Mouse (Mus musculus) gastrocnemius, adult 18-20 months (tissue): ENCODE measurements around the gene Zfp185. TPM values are rescaled to one million over a fixed set of nuclear protein-coding genes. Genes with fewer than 3 reads are reported as not detected.

Experiments used
- DNase-seq: peaks from one replicate; pipeline ENCODE4 v3.0.0; 2021; ENCODE audit warnings: low spot score
- long read RNA-seq, 2 experiments: library from polyadenylated mRNA; stranded (forward); transcript quantifications; one replicate each; pipeline ENCODE4 v2.0.0; 2021
- total RNA-seq, 2 experiments: library from RNA; stranded (reverse); gene quantifications; 2 replicates each; pipeline ENCODE4 v1.2.3; 2021

The Zfp185 gene
- 1 to 10 TPM in 1 of 2 experiments, under 1 TPM in 1; 0.53 to 1.3 TPM for total RNA-seq
- long read RNA-seq, experiment 1 = 0 reads
- long read RNA-seq, experiment 2, partial matches to known transcripts = 0 of 1 reads
- long read RNA-seq, experiment 2, other reads (novel, unspliced or antisense) = 0 of 1 reads

GRCm38 (mm10) chrX:72986841-72987519 lies at the start of gene Zfp185:
TSS of gene Zfp185 (plus strand) at chrX:72987339.
- DNase-seq = peak; percentile 19

DNA sequence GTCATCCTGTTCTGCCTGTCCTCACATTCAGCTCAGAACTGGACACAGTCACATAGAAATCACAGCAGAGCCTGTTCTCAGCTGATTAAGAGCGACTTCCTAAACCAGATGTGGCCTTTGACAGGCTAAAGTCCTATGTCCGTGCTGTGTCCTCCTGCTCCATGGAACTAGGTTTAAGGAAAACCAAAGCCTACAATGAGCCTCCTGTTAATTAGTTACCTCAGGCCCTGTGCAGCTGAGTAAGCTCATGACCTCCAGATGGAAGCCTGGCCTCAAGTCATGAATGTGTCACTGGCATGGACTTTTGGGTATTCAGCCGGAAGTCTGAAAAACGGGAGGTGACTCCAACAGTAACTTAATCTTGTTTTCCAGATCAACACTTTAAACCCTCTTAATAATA lies 33.7 kb upstream of the Zfp185 start:
- DNase-seq = no peak

GRCm38 (mm10) chrX:72956486-72956885 lies 30.7 kb upstream of the Zfp185 start:
- no peak for DNase-seq

DNA sequence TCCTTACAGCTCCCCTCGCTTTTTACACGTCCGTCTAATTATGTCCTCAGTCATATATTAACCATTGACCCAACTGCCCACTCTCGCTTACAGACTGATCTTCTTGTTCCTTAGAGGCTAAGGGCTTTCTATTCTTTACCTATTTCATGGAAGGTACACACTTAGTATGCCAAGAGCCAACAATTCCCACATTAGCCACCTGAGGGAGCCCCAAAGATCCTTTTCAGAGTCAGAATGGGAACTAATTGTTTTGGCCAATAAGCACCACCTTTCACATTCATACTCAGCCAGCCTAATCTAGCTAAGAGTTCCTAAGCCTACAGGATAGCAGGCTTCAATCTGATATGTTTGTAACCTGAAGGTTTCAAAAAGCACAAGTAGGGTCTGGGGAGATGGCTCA lies 26.7 kb upstream of the Zfp185 start:
- DNase-seq = no peak

- DNase-seq = no peak
These were observed 25.6 kb upstream of the Zfp185 start for GRCm38 (mm10) chrX:72961511-72961910.

DNA sequence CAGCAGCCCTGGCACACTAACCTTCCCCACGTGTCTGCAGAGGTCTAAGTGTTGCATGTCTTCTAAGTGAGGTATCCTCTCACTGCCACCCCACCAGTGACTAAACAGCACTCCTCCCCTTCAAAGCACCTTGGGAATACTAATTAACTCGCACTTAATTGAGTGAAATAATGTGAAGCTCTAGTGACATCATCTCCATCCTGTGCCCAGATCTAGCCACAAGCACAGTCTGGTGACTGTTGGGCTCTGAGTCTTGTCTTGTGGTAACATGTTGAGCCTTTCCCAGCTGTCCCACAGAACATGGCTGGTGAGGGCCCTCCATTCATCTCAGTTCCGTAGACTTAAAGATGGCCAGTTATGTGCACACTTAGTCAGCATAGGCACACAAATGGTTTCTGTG lies 24.4 kb upstream of the Zfp185 start:
- DNase-seq = no peak

GRCm38 (mm10) chrX:72982831-72983230 lies 4.3 kb upstream of the Zfp185 start:
- DNase-seq = no peak

GRCm38 (mm10) chrX:72985607-72986006 lies 1.5 kb upstream of the Zfp185 start:
- no peak for DNase-seq

DNA sequence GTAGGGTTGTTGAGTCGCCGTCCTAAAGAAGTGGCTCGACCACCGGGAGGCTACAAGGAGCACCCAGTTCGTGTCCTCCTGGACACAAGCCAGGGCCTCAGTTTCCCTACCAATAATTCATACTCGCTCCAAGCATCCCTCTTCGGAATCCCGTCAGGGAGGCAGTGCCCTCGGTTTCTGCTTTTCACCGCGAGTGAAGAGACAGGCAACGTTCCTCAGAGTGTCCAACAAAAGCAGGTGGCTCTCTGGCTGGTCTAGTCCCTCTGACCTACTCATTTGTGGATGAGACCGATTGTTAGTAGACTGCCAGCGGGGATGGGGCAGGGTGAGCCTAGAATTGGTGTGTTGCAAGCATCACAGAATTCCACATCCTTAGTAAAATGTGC lies 374 bp downstream of the Zfp185 start:
- no peak for DNase-seq

DNA sequence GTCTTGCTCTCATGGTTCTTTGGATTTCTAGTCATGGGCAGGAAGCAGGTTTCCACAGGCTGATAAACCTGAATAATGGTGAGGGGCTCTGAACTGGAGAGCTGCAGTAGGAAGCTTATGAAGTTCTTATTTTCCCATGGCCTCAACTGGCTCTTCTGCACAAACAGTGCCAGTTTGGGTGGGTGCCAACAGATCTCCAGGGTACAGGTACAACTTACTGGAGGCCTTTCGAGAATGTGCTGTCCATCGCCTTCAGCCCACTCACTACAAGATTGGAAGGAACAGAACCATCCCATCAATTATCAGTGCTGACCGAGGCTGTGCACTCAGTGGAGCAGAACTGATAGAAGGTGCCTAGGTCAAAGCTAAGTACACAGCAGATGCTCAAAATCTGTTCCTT lies 1.3 kb downstream of the Zfp185 start:
- DNase-seq = no peak

GRCm38 (mm10) chrX:72990581-72990980 lies 3.4 kb downstream of the Zfp185 start:
- DNase-seq = no peak

GRCm38 (mm10) chrX:72992291-72992919 lies 5.3 kb downstream of the Zfp185 start:
- DNase-seq = no peak

DNA sequence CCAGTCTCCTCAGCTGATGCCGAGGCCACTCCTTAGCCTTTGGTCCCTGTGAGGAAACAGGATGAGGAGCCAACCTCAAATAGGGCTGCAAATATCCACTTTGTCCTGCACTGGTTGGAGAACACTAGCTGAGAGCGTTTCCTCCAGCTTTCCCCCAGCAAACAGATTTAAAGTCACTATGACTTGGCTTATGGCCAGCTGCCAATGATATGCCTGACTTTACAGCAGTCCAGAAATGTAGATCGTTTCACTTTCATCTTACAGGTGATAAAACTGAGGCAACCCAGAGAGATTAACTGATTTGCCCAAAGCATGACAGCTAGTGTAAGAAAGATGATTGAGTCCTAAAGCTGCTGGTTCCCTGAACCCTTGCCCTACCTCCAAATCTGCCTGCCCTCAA lies 8.4 kb downstream of the Zfp185 start:
- DNase-seq = no peak

DNA sequence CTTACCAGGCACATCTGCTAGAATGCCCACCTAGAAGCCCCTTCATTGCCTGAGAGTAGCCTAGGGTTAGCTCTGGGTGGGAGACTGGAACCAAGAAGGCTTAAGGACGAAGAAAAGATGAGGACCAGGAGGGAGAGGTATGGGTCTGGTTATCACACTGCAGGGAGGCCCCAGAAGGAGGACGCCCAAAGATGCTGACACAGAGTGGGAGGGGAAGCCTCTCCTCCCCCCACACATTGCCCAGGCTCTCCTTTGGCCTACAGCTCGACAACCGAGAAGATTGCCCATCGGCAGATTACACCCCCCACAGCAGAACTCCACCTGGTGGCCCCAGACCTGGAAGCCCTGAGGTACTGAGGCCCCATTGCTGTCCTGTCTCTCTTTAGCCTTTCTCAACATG lies 16.0 kb downstream of the Zfp185 start:
- no peak for DNase-seq

DNA sequence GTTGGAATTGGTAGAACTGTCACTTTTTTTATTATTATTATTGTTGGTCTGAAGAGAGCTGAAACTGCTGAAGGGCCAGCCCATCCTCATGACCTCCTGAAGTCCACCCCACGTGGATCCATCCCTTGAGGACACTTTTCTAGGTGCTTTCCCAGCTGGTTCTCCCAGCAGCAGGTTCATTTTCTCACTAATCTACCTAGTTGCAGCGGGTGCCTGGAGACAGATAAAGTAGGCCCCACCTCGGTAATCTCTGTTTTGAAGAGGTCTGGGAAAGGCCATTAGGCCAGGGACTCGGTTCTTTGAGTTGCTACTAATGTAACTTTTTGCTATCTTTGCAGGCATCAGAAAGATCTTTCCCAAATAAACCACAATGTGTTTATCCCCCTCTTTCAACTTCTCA lies 18.5 kb downstream of the Zfp185 start:
- no peak for DNase-seq

DNA sequence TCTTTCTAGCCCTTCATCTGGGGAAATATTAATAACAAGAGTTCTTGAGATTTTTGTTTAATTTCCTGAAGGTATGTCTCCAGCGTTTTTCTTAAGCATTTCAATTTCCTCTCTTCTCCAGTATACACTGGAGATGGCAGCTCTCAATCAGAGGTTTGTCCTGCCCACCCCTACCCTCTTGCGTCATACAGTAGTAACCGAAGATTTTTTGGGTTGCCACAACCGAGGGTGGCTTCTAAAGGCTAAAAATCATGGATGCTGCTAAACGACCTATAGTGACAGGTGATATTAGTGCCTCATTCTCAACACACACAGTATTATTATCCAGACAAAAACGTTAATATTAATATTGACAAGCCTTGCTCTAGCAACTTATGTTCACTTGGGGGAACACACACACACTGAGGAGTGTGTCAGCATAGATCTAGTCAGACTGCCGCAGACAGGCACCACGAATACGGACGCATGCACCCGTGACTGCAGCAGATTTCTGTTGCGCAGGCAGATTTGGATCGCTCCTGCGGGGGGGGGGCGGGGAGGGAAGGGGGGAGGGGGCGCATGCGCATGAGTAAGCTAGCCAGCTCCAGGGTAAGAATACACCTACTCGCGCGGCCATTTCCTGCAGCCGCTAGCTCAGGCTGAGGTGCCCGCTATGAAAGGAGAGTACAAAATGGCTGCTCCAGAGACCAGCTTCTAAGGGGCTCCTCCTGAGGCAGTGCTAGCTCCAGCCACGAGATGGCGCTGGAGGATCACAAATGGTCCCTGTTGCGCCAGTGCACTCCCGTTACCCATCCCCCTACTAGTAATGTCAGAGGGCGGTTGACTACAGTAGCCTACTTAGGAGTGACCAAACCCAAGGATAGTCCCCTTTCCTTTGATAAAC lies 20.7 kb downstream of the Zfp185 start:
- DNase-seq = peak; percentile 94

GRCm38 (mm10) chrX:73012846-73013245 lies 25.7 kb downstream of the Zfp185 start:
- no peak for DNase-seq

GRCm38 (mm10) chrX:73037003-73037402 lies 49.9 kb downstream of the Zfp185 start, which contains the start of gene Pnma5:
TSS of gene Pnma5 (minus strand) at chrX:73037103.
- DNase-seq = no peak

- no peak for DNase-seq
These were observed 51.7 kb downstream of the Zfp185 start for GRCm38 (mm10) chrX:73038831-73039230.

GRCm38 (mm10) chrX:73039666-73040065 lies 52.5 kb downstream of the Zfp185 start:
- no peak for DNase-seq

DNA sequence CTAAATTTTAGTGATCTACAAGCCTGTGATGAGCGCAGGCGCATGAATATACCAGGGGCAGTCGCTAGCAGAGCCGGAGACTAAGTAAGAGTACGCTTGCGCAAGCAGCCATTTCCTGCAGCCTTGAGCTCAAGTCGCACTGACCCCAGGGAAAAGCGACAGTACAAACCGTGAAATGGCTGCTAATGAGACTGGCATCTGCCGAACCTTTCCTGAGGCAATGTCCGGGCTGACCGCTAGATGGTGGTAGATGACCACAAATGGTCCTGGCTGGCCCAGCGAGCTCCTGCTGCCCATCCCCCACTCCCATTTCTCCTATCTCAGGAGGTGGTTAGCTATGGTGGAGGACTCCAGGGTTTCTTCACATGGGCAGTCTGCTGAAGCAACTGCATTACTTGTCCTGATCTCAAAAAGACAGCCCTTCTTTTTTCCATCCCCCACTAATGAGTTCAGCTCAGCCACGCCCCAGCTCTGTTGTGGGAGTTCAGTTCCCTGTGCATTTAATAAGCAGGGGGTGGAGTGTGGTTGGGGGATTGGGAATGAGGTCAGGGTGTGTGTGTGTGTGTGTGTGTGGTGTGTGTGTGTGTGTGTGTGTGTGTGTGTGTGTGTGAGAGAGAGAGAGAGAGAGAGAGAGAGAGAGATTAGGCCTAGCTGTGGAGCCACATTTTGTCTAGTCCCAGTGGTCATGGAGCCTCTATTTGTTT lies 66.9 kb downstream of the Zfp185 start:
- DNase-seq = peak; percentile 92
